Mouse (Mus musculus): ENCODE data around the gene Cdc34. TPM values are rescaled to one million over a fixed set of nuclear protein-coding genes. Genes with fewer than 3 reads are reported as not detected.

The Cdc34 gene
- polyA plus RNA-seq, 1 experiment from 2014 or later, result 178 TPM

GRCm38 (mm10) chr10:79682551-79682915 lies 538 bp downstream of the Cdc34 start:
- no peaks in the 10 kb centered on the region for H3K9me3 ChIP-seq (ENCODE audit: control insufficient read depth, low read length)

GRCm38 (mm10) chr10:79682916-79683582 lies 1.1 kb downstream of the Cdc34 start:
- H3K4me2 ChIP-seq, result peak overlapping the region; percentile 53
- peaks cover 17% of the 10 kb centered on the region for H3K4me1 ChIP-seq (ENCODE audit: control insufficient read depth, insufficient read depth, low read length)
- H3K4me3 ChIP-seq (ENCODE audit: low read depth, low read length), result peak overlapping the region; percentile 83
- no peaks in the 10 kb centered on the region for H3K9me3 ChIP-seq (ENCODE audit: control insufficient read depth, low read length)
- peaks cover 22% of the 10 kb centered on the region for H3K36me3 ChIP-seq (ENCODE audit: control insufficient read depth, insufficient read depth, low read length)
- H3K9ac ChIP-seq (ENCODE audit: low read length), result peak overlapping the region; percentile 78
- H3K27ac ChIP-seq (ENCODE audit: low read depth, low read length), result no peak overlapping the region
- DNase-seq (ENCODE audit: low spot score, missing footprints), result peak; percentile 91
- no peaks in the 10 kb centered on the region for H3K27me3 ChIP-seq (ENCODE audit: control insufficient read depth, insufficient read depth, low read length)
- ATAC-seq (ENCODE audit: low FRiP score), result no peak
- 3% methylated on average over 10 of the region's 10 CpGs for WGBS

More at GRCm38 (mm10) chr10:79682551-79682915, 538 bp downstream of the Cdc34 start:
- DNase-seq (ENCODE audit: low spot score, missing footprints) (peak; percentile 90), ATAC-seq (ENCODE audit: low FRiP score) (peak; percentile 6)
- Histone ChIP-seq H3K4me3 (ENCODE audit: low read depth, low read length) (peak overlapping the region; percentile 83), H3K9ac (ENCODE audit: low read length) (peak overlapping the region; percentile 78), H3K27ac (ENCODE audit: low read depth, low read length) (no peak overlapping the region; the same call in 1 of the 2 replicates), H3K27me3 (ENCODE audit: control insufficient read depth, insufficient read depth, low read length) (no peaks in the 10 kb centered on the region), H3K4me1 (ENCODE audit: control insufficient read depth, insufficient read depth, low read length) (peaks cover 17% of the 10 kb centered on the region), H3K36me3 (ENCODE audit: control insufficient read depth, insufficient read depth, low read length) (peaks cover 22% of the 10 kb centered on the region), H3K4me2 (peak overlapping the region; percentile 53)
- WGBS, result 0% methylated on average over 10 of the region's 10 CpGs

- H3K27ac ChIP-seq (ENCODE audit: low read depth, low read length), result no peak overlapping the region
- H3K27me3 ChIP-seq (ENCODE audit: control insufficient read depth, insufficient read depth, low read length), result no peaks in the 10 kb centered on the region
- peak overlapping the region; percentile 53 for H3K4me2 ChIP-seq
- peaks cover 30% of the 10 kb centered on the region for H3K36me3 ChIP-seq (ENCODE audit: control insufficient read depth, insufficient read depth, low read length)
- peak overlapping the region; percentile 83 for H3K4me3 ChIP-seq (ENCODE audit: low read depth, low read length)
- DNase-seq (ENCODE audit: low spot score, missing footprints) (no peak), ATAC-seq (ENCODE audit: low FRiP score) (no peak)
- peaks cover 17% of the 10 kb centered on the region for H3K4me1 ChIP-seq (ENCODE audit: control insufficient read depth, insufficient read depth, low read length)
- 90% methylated on average over 6 of the region's 6 CpGs for WGBS
- H3K9me3 ChIP-seq (ENCODE audit: control insufficient read depth, low read length), result no peaks in the 10 kb centered on the region
- peak overlapping the region; percentile 78; the same call in 1 of the 2 replicates for H3K9ac ChIP-seq (ENCODE audit: low read length)
Observed at GRCm38 (mm10) chr10:79683726-79684640, 2.0 kb downstream of the Cdc34 start.

- Histone ChIP-seq H3K4me2 (no peak overlapping the region), H3K36me3 (ENCODE audit: control insufficient read depth, insufficient read depth, low read length) (peaks cover 31% of the 10 kb centered on the region), H3K27me3 (ENCODE audit: control insufficient read depth, insufficient read depth, low read length) (no peaks in the 10 kb centered on the region), H3K9me3 (ENCODE audit: control insufficient read depth, low read length) (no peaks in the 10 kb centered on the region), H3K4me3 (ENCODE audit: low read depth, low read length) (no peak overlapping the region), H3K27ac (ENCODE audit: low read depth, low read length) (no peak overlapping the region), H3K9ac (ENCODE audit: low read length) (no peak overlapping the region), H3K4me1 (ENCODE audit: control insufficient read depth, insufficient read depth, low read length) (peaks cover 17% of the 10 kb centered on the region)
- ATAC-seq (ENCODE audit: low FRiP score) (no peak), DNase-seq (ENCODE audit: low spot score, missing footprints) (no peak)
- WGBS, result 96% methylated on average over 25 of the region's 25 CpGs
Observed at GRCm38 (mm10) chr10:79684770-79685600, 3.0 kb downstream of the Cdc34 start.

GRCm38 (mm10) chr10:79686219-79686618 lies 4.2 kb downstream of the Cdc34 start:
- Histone ChIP-seq H3K9me3 (ENCODE audit: control insufficient read depth, low read length) (no peaks in the 10 kb centered on the region), H3K4me2 (no peak overlapping the region), H3K36me3 (ENCODE audit: control insufficient read depth, insufficient read depth, low read length) (peaks cover 31% of the 10 kb centered on the region), H3K27me3 (ENCODE audit: control insufficient read depth, insufficient read depth, low read length) (no peaks in the 10 kb centered on the region), H3K4me3 (ENCODE audit: low read depth, low read length) (no peak overlapping the region), H3K27ac (ENCODE audit: low read depth, low read length) (no peak overlapping the region), H3K9ac (ENCODE audit: low read length) (no peak overlapping the region), H3K4me1 (ENCODE audit: control insufficient read depth, insufficient read depth, low read length) (peaks cover 13% of the 10 kb centered on the region)
- 87% methylated on average over 2 of the region's 2 CpGs for whole genome bisulfite sequencing
- no peak for DNase-seq (ENCODE audit: low spot score, missing footprints)
- ATAC-seq (ENCODE audit: low FRiP score), result no peak

GRCm38 (mm10) chr10:79686691-79687090 lies 4.7 kb downstream of the Cdc34 start:
- no peaks in the 10 kb centered on the region for H3K27me3 ChIP-seq (ENCODE audit: control insufficient read depth, insufficient read depth, low read length)
- ATAC-seq (ENCODE audit: low FRiP score) (no peak), DNase-seq (ENCODE audit: low spot score, missing footprints) (no peak)
- H3K4me2 ChIP-seq, result no peak overlapping the region
- H3K4me1 ChIP-seq (ENCODE audit: control insufficient read depth, insufficient read depth, low read length), result peaks cover 13% of the 10 kb centered on the region
- H3K27ac ChIP-seq (ENCODE audit: low read depth, low read length), result no peak overlapping the region
- H3K9ac ChIP-seq (ENCODE audit: low read length), result no peak overlapping the region
- H3K9me3 ChIP-seq (ENCODE audit: control insufficient read depth, low read length), result no peaks in the 10 kb centered on the region
- H3K36me3 ChIP-seq (ENCODE audit: control insufficient read depth, insufficient read depth, low read length), result peaks cover 31% of the 10 kb centered on the region
- WGBS, result 100% methylated on average over 1 of the region's 1 CpGs
- H3K4me3 ChIP-seq (ENCODE audit: low read depth, low read length), result no peak overlapping the region

- peaks cover 13% of the 10 kb centered on the region for H3K4me1 ChIP-seq (ENCODE audit: control insufficient read depth, insufficient read depth, low read length)
- 98% methylated on average over 6 of the region's 6 CpGs for WGBS
- peaks cover 31% of the 10 kb centered on the region for H3K36me3 ChIP-seq (ENCODE audit: control insufficient read depth, insufficient read depth, low read length)
- no peak overlapping the region for H3K4me2 ChIP-seq
- no peaks in the 10 kb centered on the region; the same call in 1 of the 2 replicates for H3K9me3 ChIP-seq (ENCODE audit: control insufficient read depth, low read length)
- no peak overlapping the region for H3K27ac ChIP-seq (ENCODE audit: low read depth, low read length)
- no peak overlapping the region for H3K9ac ChIP-seq (ENCODE audit: low read length)
- no peak overlapping the region for H3K4me3 ChIP-seq (ENCODE audit: low read depth, low read length)
- DNase-seq (ENCODE audit: low spot score, missing footprints) (no peak), ATAC-seq (ENCODE audit: low FRiP score) (no peak)
- no peaks in the 10 kb centered on the region for H3K27me3 ChIP-seq (ENCODE audit: control insufficient read depth, insufficient read depth, low read length)
Observed at GRCm38 (mm10) chr10:79687513-79687912, 5.5 kb downstream of the Cdc34 start.

- 84% methylated on average over 4 of the region's 4 CpGs for WGBS
- Histone ChIP-seq H3K36me3 (ENCODE audit: control insufficient read depth, insufficient read depth, low read length) (peaks cover 31% of the 10 kb centered on the region), H3K27me3 (ENCODE audit: control insufficient read depth, insufficient read depth, low read length) (no peaks in the 10 kb centered on the region), H3K9me3 (ENCODE audit: control insufficient read depth, low read length) (no peaks in the 10 kb centered on the region; the same call in 1 of the 2 replicates), H3K4me2 (no peak within 1 kb of the TSS), H3K27ac (ENCODE audit: low read depth, low read length) (no peak within 1 kb of the TSS), H3K4me3 (ENCODE audit: low read depth, low read length) (no peak within 1 kb of the TSS), H3K9ac (ENCODE audit: low read length) (no peak within 1 kb of the TSS), H3K4me1 (ENCODE audit: control insufficient read depth, insufficient read depth, low read length) (peaks cover 4% of the 10 kb centered on the region)
- no peak for ATAC-seq (ENCODE audit: low FRiP score)
- DNase-seq (ENCODE audit: low spot score, missing footprints), result no peak
Observed at GRCm38 (mm10) chr10:79688720-79689119, 6.7 kb downstream of the Cdc34 start, which contains the start of gene Gzmm. Gzmm (plus strand) TSS chr10:79689020.

Data from midbrain, embryonic 11.5 days (tissue).